In the genomic region with DNA sequence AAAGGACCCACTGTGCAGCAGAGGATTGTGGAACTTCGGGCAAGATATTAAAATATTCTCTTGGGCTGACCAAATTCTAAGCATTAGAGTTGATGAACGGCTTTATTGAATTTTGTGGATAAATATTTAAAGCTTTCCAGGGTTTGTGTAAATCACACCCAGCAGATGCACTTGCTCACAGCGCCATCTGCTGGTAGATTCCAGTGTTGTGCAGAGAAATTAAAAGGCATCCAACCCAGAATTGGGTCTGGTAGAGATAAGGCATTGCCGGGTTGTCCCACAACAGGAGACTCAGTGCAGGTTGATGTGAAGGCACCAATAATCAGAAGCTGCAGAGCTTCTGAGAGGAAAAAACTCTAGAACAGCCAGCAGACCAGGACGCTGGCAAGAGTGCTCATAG, we compare ENCODE assay signal across 9 mouse cellular contexts.
DNase-seq lines count a peak whose midpoint lies in the region; ATAC-seq and TF ChIP-seq lines count a peak whose summit lies in the region.
"Had no signal": no experiment of that assay in that cellular context is flagged by ENCODE, and none has a peak within 500 bp of the region (broad histone marks: within the 10 kb centered on the region; RNA-seq: fewer than 3 reads in every experiment).

No protein-coding gene starts in this region.

- DNase-seq in heart, adult 18-20 months: peak; percentile 10 to 58
- no peak for DNase-seq in heart, embryonic 10.5 days (ENCODE audit: low spot score)
- DNase-seq in adrenal gland, postnatal 36 days: peak; percentile 20 to 43
- DNase-seq in hindlimb bud, embryonic 11.5 days (ENCODE audit: extremely low spot score, low read depth, low spot score): peak; percentile 47
- DNase-seq in left cerebral cortex, postnatal 14 days (ENCODE audit: low spot score in 2 of 2): peak; percentile 72 to 84
- peak; percentile 87 for DNase-seq in midbrain, postnatal 0 days (ENCODE audit: low spot score)
- peak; percentile 40 for DNase-seq in thymus, postnatal 0 days (ENCODE audit: low spot score)

- H3K9me3 ChIP-seq in heart, embryonic 10.5 days: no peaks in the 10 kb centered on the region
- no peaks in the 10 kb centered on the region for H3K9me3 ChIP-seq in midbrain, postnatal 0 days (ENCODE audit: low read length)
- H3K9me3 ChIP-seq: lung, embryonic 15.5 days had no signal

- H3K27me3 ChIP-seq in heart, embryonic 10.5 days (ENCODE audit: insufficient read depth, poor library complexity, severe bottlenecking): no peaks in the 10 kb centered on the region
- no peaks in the 10 kb centered on the region for H3K27me3 ChIP-seq in midbrain, postnatal 0 days (ENCODE audit: insufficient read depth, low read length)
- H3K27me3 ChIP-seq: lung, embryonic 15.5 days had no signal

- no peak overlapping the region for H3K4me2 ChIP-seq in midbrain, postnatal 0 days (ENCODE audit: low read depth, low read length, poor library complexity, severe bottlenecking)
- H3K4me2 ChIP-seq: lung, embryonic 15.5 days had no signal

- no peaks in the 10 kb centered on the region for H3K36me3 ChIP-seq in heart, embryonic 10.5 days
- no peaks in the 10 kb centered on the region for H3K36me3 ChIP-seq in midbrain, postnatal 0 days (ENCODE audit: insufficient read depth, low read length)
- H3K36me3 ChIP-seq: lung, embryonic 15.5 days had no signal

- no peak for TF ChIP-seq POLR2A in embryonic fibroblast, embryonic 13.5 days (IDR thresholded peaks at IDR 0.05; ENCODE audit: low read depth, low read length)

- H3K4me1 ChIP-seq in heart, embryonic 10.5 days: no peaks in the 10 kb centered on the region
- H3K4me1 ChIP-seq in embryonic fibroblast, embryonic 13.5 days (ENCODE audit: control insufficient read depth, insufficient read depth, low read length): no peaks in the 10 kb centered on the region
- H3K4me1 ChIP-seq in midbrain, postnatal 0 days (ENCODE audit: insufficient read depth, low read length): no peaks in the 10 kb centered on the region
- H3K4me1 ChIP-seq: lung, embryonic 15.5 days had no signal

- WGBS in heart, embryonic 10.5 days: 25% methylated on average over 5 of the region's 5 CpGs
- 7% methylated on average over 5 of the region's 5 CpGs for WGBS in midbrain, postnatal 0 days

- H3K27ac ChIP-seq in heart, embryonic 10.5 days: no peak overlapping the region
- H3K27ac ChIP-seq in embryonic fibroblast, embryonic 13.5 days (ENCODE audit: insufficient read depth, low read length): no peak overlapping the region
- no peak overlapping the region for H3K27ac ChIP-seq in midbrain, postnatal 0 days (ENCODE audit: low read depth, low read length)
- H3K27ac ChIP-seq: lung, embryonic 15.5 days had no signal

- no peak overlapping the region for H3K4me3 ChIP-seq in heart, embryonic 10.5 days
- no peak overlapping the region for H3K4me3 ChIP-seq in embryonic fibroblast, embryonic 13.5 days (ENCODE audit: insufficient read depth, low read length)
- no peak overlapping the region for H3K4me3 ChIP-seq in midbrain, postnatal 0 days (ENCODE audit: low read depth, low read length)
- H3K4me3 ChIP-seq: lung, embryonic 15.5 days had no signal

- TF ChIP-seq CTCF in embryonic fibroblast, embryonic 13.5 days (IDR thresholded peaks at IDR 0.05; ENCODE audit: borderline replicate concordance, insufficient read depth, low read length): peak; percentile 49; the same call in 1 of the 2 replicates
- TF ChIP-seq CTCF in midbrain, postnatal 0 days (IDR thresholded peaks at IDR 0.05): peak; percentile 94

- intact Hi-C loops in left cerebral cortex, postnatal 14 days (cut with DNase I): loop anchor here (1.0 to 5.0 kb wide), 3 partner anchors 84 to 859 kb away; no protein-coding TSS in a partner anchor

- ATAC-seq in midbrain, postnatal 0 days (ENCODE audit: low FRiP score): no peak

- no peak overlapping the region for H3K9ac ChIP-seq in midbrain, postnatal 0 days (replicated peaks; ENCODE audit: low read length, poor library complexity, severe bottlenecking)
- H3K9ac ChIP-seq: lung, embryonic 15.5 days had no signal
